8 mouse cellular contexts compared by ENCODE assay signal in genomic region chr17:52602093-52602780, GRCm38 (mm10). TPM values are rescaled to one million over a fixed set of nuclear protein-coding genes. Genes with fewer than 3 reads are reported as not detected.
DNase-seq lines count a peak whose midpoint lies in the region; ATAC-seq and TF ChIP-seq lines count a peak whose summit lies in the region.
"Had no signal": no experiment of that assay in that cellular context is flagged by ENCODE, and none has a peak within 500 bp of the region (broad histone marks: within the 10 kb centered on the region; RNA-seq: fewer than 3 reads in every experiment).

TSS of gene Kcnh8 (plus strand) at chr17:52602709.

- H3K4me3 ChIP-seq in forebrain, embryonic 11.5 days (ENCODE audit: low read depth, low read length), result peak within 1 kb of the TSS; percentile 50
- H3K4me3 ChIP-seq in limb, embryonic 12.5 days (replicated peaks), result 0 out of 2 replicates have a peak within 1 kb of the TSS, but pooled peaks have one; percentile 17
- H3K4me3 ChIP-seq in olfactory bulb, adult 2 months (ENCODE audit: insufficient read depth, low read depth, low read length), result peak within 1 kb of the TSS; percentile 71
- H3K4me3 ChIP-seq: myocyte had no signal

- WGBS in forebrain, embryonic 11.5 days, result under 1% methylated on average over 40 of the region's 40 CpGs
- WGBS in limb, embryonic 12.5 days, result under 1% methylated on average over 40 of the region's 40 CpGs
- WGBS in olfactory bulb, adult 2 months, result under 1% methylated on average over 40 of the region's 40 CpGs

- TF ChIP-seq POLR2A in brain, embryonic 14.5 days (IDR thresholded peaks at IDR 0.05; ENCODE audit: borderline replicate concordance, extremely low read depth, insufficient read depth, insufficient read length, poor library complexity, severe bottlenecking), result peak; percentile 43; the same call in 1 of the 2 replicates
- TF ChIP-seq POLR2A in olfactory bulb, adult 2 months (IDR thresholded peaks at IDR 0.05; ENCODE audit: insufficient read depth, low read depth, low read length), result no peak

- peaks cover 6% of the 10 kb centered on the region; the same call in 1 of the 2 replicates for H3K27me3 ChIP-seq in forebrain, embryonic 11.5 days (ENCODE audit: control insufficient read depth, insufficient read depth, low read length)
- H3K27me3 ChIP-seq in limb, embryonic 12.5 days, result peaks cover 45% of the 10 kb centered on the region

- H3K36me3 ChIP-seq in forebrain, embryonic 11.5 days (ENCODE audit: control insufficient read depth, insufficient read depth, low read length), result no peaks in the 10 kb centered on the region
- H3K36me3 ChIP-seq in limb, embryonic 12.5 days, result no peaks in the 10 kb centered on the region

- H3K4me1 ChIP-seq in forebrain, embryonic 11.5 days (replicated peaks; ENCODE audit: control insufficient read depth, insufficient read depth, low read length), result no peaks in the 10 kb centered on the region
- peaks cover 10% of the 10 kb centered on the region for H3K4me1 ChIP-seq in limb, embryonic 12.5 days (replicated peaks)
- H3K4me1 ChIP-seq in olfactory bulb, adult 2 months (ENCODE audit: control insufficient read depth, insufficient read depth, low read length), result peaks cover 6% of the 10 kb centered on the region; the same call in 1 of the 2 replicates

- no peak for TF ChIP-seq CTCF in brain, embryonic 14.5 days (IDR thresholded peaks at IDR 0.05; ENCODE audit: borderline replicate concordance, extremely low read depth, insufficient read depth, insufficient read length)
- TF ChIP-seq CTCF in olfactory bulb, adult 2 months (IDR thresholded peaks at IDR 0.05; ENCODE audit: insufficient read depth, low read depth, low read length), result no peak

- peak within 1 kb of the TSS; percentile 75 for H3K9ac ChIP-seq in forebrain, embryonic 11.5 days (ENCODE audit: low read length)
- no peak within 1 kb of the TSS for H3K9ac ChIP-seq in limb, embryonic 12.5 days (replicated peaks)

- no peaks in the 10 kb centered on the region for H3K9me3 ChIP-seq in forebrain, embryonic 11.5 days (ENCODE audit: control insufficient read depth, low read length)
- no peaks in the 10 kb centered on the region for H3K9me3 ChIP-seq in limb, embryonic 12.5 days

- peak within 1 kb of the TSS; percentile 82 for H3K27ac ChIP-seq in forebrain, embryonic 11.5 days (ENCODE audit: low read depth, low read length)
- no peak within 1 kb of the TSS for H3K27ac ChIP-seq in limb, embryonic 12.5 days
- H3K27ac ChIP-seq in olfactory bulb, adult 2 months (ENCODE audit: insufficient read depth, low read depth, low read length), result no peak within 1 kb of the TSS

- peak; percentile 5 for DNase-seq in kidney, postnatal 10 days
- no peak for DNase-seq in kidney, adult 11 months
- peak; percentile 68 for DNase-seq in brain, embryonic 14.5 days (ENCODE audit: low read depth)
- peak; percentile 68 for DNase-seq in forebrain, embryonic 11.5 days (ENCODE audit: low spot score)
- DNase-seq in adrenal gland, adult (ENCODE audit: inconsistent age in 2 of 2, low spot score in 1 of 2), result no peak

- ATAC-seq in forebrain, embryonic 11.5 days (replicated peaks; ENCODE audit: low FRiP score), result peak; percentile 59
- ATAC-seq in limb, embryonic 12.5 days (ENCODE audit: insufficient number of reproducible peaks, insufficient read depth, low FRiP score, low TSS enrichment, low read depth), result peak; percentile 31; the same call in 1 of the 2 replicates

- H3K4me2 ChIP-seq in forebrain, embryonic 11.5 days (ENCODE audit: low read depth, low read length, severe bottlenecking), result peak within 1 kb of the TSS; percentile 95
- peak within 1 kb of the TSS; percentile 55 for H3K4me2 ChIP-seq in limb, embryonic 12.5 days

RNA-seq across cellular contexts. Expression of gene Kcnh8, which starts in this region (rescaled TPM):
- 5.7 and 6.6 TPM in 2 replicates for polyA plus RNA-seq in brain, embryonic 14.5 days (2012; rRNA removed)
- polyA plus RNA-seq in forebrain, embryonic 11.5 days (2014; fragmentation: Nextera tagmentation; extraction: Ambion mirVana), result 1.8 and 1.9 TPM in 2 replicates
- not detected in 2 replicates for polyA plus RNA-seq in limb, embryonic 12.5 days (2016; fragmentation: Nextera tagmentation; extraction: Ambion mirVana)
- not detected in 2 replicates for polyA plus RNA-seq in olfactory bulb, adult 2 months (2012; ENCODE audit: insufficient read depth, insufficient read length, low replicate concordance, missing spikeins)
- polyA plus RNA-seq: myocyte had no signal

Comparison
In these comparisons a context has a peak if more than half of its experiments do, and no peak if none do; other contexts are left out.
1. DNase-seq: peak in kidney, postnatal 10 days (single experiment), brain, embryonic 14.5 days (single experiment) and forebrain, embryonic 11.5 days (single experiment); none in kidney, adult 11 months (single experiment) and adrenal gland, adult (0 of 2).
2. Peak in ATAC-seq, H3K4me3 ChIP-seq and H3K4me2 ChIP-seq in limb, embryonic 12.5 days; RNA of the gene not detected or under 1 TPM.
3. H3K4me3 ChIP-seq: peak in every context shown above with its lines; median percentile 71 in olfactory bulb, adult 2 months; 50 in forebrain, embryonic 11.5 days; 17 in limb, embryonic 12.5 days.